Mouse (Mus musculus): ENCODE data around the gene Klhl25. TPM values are rescaled to one million over a fixed set of nuclear protein-coding genes. Genes with fewer than 3 reads are reported as not detected.
"Not testable (repeated sequence)": the region's sequence is repeated elsewhere in the genome, so short reads cannot be mapped to it uniquely, and the experiment has no call there.

Gene Klhl25
- polyA plus RNA-seq, 1 experiment = 18.2 TPM

- Histone ChIP-seq H3K36me3 (ENCODE audit: control insufficient read depth, insufficient read depth) (no peaks in the 10 kb centered on the region), H3ac (ENCODE audit: control insufficient read depth, insufficient read length, low read depth) (no peak overlapping the region), H3K79me2 (ENCODE audit: control insufficient read depth, insufficient read depth) (no peaks in the 10 kb centered on the region), H3K79me3 (ENCODE audit: low read depth) (no peaks in the 10 kb centered on the region), H3K27me3 (ENCODE audit: control insufficient read depth, insufficient read depth, insufficient read length) (no peaks in the 10 kb centered on the region), H3K4me3 (ENCODE audit: insufficient read depth, poor library complexity, severe bottlenecking) (no peak overlapping the region)
- TF ChIP-seq FOSL1 (IDR thresholded peaks at IDR 0.05; ENCODE audit: insufficient read depth, low read length, poor library complexity, severe bottlenecking) (no peak), MYOD1 (IDR thresholded peaks at IDR 0.05; ENCODE audit: control insufficient read depth, insufficient read length, low read depth) (no peak), MYOG (IDR thresholded peaks at IDR 0.05; ENCODE audit: control insufficient read depth, extremely low read depth, insufficient read length) (no peak), MAX (IDR thresholded peaks at IDR 0.05) (no peak), CEBPB (IDR thresholded peaks at IDR 0.05; ENCODE audit: low read depth) (no peak), USF1 (IDR thresholded peaks at IDR 0.05; ENCODE audit: low read depth) (no peak)
These were observed 17.7 kb upstream of the Klhl25 start for GRCm38 (mm10) chr7:75830251-75831060.

- not testable (repeated sequence) for H3K27me3 ChIP-seq (ENCODE audit: control insufficient read depth, insufficient read depth, insufficient read length); H3K79me2 ChIP-seq (ENCODE audit: control insufficient read depth, insufficient read depth); H3K79me3 ChIP-seq (ENCODE audit: low read depth); H3K36me3 ChIP-seq (ENCODE audit: control insufficient read depth, insufficient read depth); H3ac ChIP-seq (ENCODE audit: control insufficient read depth, insufficient read length, low read depth); H3K4me3 ChIP-seq (ENCODE audit: insufficient read depth, poor library complexity, severe bottlenecking)
These were observed 14.2 kb upstream of the Klhl25 start for GRCm38 (mm10) chr7:75833960-75834359.

- not testable (repeated sequence) for H3K79me3 ChIP-seq (ENCODE audit: low read depth); H3K27me3 ChIP-seq (ENCODE audit: control insufficient read depth, insufficient read depth, insufficient read length); H3K36me3 ChIP-seq (ENCODE audit: control insufficient read depth, insufficient read depth); H3K79me2 ChIP-seq (ENCODE audit: control insufficient read depth, insufficient read depth); H3ac ChIP-seq (ENCODE audit: control insufficient read depth, insufficient read length, low read depth); H3K4me3 ChIP-seq (ENCODE audit: insufficient read depth, poor library complexity, severe bottlenecking)
These were observed 13.0 kb upstream of the Klhl25 start for GRCm38 (mm10) chr7:75834932-75835631.

GRCm38 (mm10) chr7:75840071-75840470 is 8.0 kb upstream of the Klhl25 start:
- H3K36me3 ChIP-seq (ENCODE audit: control insufficient read depth, insufficient read depth) = no peaks in the 10 kb centered on the region
- no peaks in the 10 kb centered on the region for H3K27me3 ChIP-seq (ENCODE audit: control insufficient read depth, insufficient read depth, insufficient read length)
- H3K79me2 ChIP-seq (ENCODE audit: control insufficient read depth, insufficient read depth) = no peaks in the 10 kb centered on the region
- H3K4me3 ChIP-seq (ENCODE audit: insufficient read depth, poor library complexity, severe bottlenecking) = no peak overlapping the region
- no peaks in the 10 kb centered on the region for H3K79me3 ChIP-seq (ENCODE audit: low read depth)
- no peak overlapping the region for H3ac ChIP-seq (ENCODE audit: control insufficient read depth, insufficient read length, low read depth)
- TF ChIP-seq CEBPB (IDR thresholded peaks at IDR 0.05; ENCODE audit: low read depth) (no peak), FOSL1 (IDR thresholded peaks at IDR 0.05; ENCODE audit: insufficient read depth, low read length, poor library complexity, severe bottlenecking) (no peak), MAX (IDR thresholded peaks at IDR 0.05) (no peak), USF1 (IDR thresholded peaks at IDR 0.05; ENCODE audit: low read depth) (no peak)

- Histone ChIP-seq H3K27me3 (ENCODE audit: control insufficient read depth, insufficient read depth, insufficient read length) (no peaks in the 10 kb centered on the region), H3K79me2 (ENCODE audit: control insufficient read depth, insufficient read depth) (no peaks in the 10 kb centered on the region), H3K4me3 (ENCODE audit: insufficient read depth, poor library complexity, severe bottlenecking) (no peak overlapping the region), H3K36me3 (ENCODE audit: control insufficient read depth, insufficient read depth) (no peaks in the 10 kb centered on the region), H3K79me3 (ENCODE audit: low read depth) (no peaks in the 10 kb centered on the region), H3ac (ENCODE audit: control insufficient read depth, insufficient read length, low read depth) (no peak overlapping the region)
- TF ChIP-seq CTCF (IDR thresholded peaks at IDR 0.05; ENCODE audit: control insufficient read depth, insufficient read depth, insufficient read length) (no peak), CEBPB (IDR thresholded peaks at IDR 0.05; ENCODE audit: low read depth) (no peak), MYOD1 (IDR thresholded peaks at IDR 0.05; ENCODE audit: control insufficient read depth, insufficient read length, low read depth) (no peak), MYOG (IDR thresholded peaks at IDR 0.05; ENCODE audit: control insufficient read depth, extremely low read depth, insufficient read length) (no peak), USF1 (IDR thresholded peaks at IDR 0.05; ENCODE audit: low read depth) (no peak), MAX (IDR thresholded peaks at IDR 0.05) (no peak), FOSL1 (IDR thresholded peaks at IDR 0.05; ENCODE audit: insufficient read depth, low read length, poor library complexity, severe bottlenecking) (no peak)
These were observed 5.8 kb upstream of the Klhl25 start for GRCm38 (mm10) chr7:75842306-75842705.

- Histone ChIP-seq H3K27me3 (ENCODE audit: control insufficient read depth, insufficient read depth, insufficient read length) (no peaks in the 10 kb centered on the region), H3ac (ENCODE audit: control insufficient read depth, insufficient read length, low read depth) (no peak overlapping the region), H3K36me3 (ENCODE audit: control insufficient read depth, insufficient read depth) (no peaks in the 10 kb centered on the region), H3K79me3 (ENCODE audit: low read depth) (peaks cover 9% of the 10 kb centered on the region), H3K79me2 (ENCODE audit: control insufficient read depth, insufficient read depth) (peaks cover 17% of the 10 kb centered on the region), H3K4me3 (ENCODE audit: insufficient read depth, poor library complexity, severe bottlenecking) (no peak overlapping the region)
- no peak for TF ChIP-seq FOSL1 (IDR thresholded peaks at IDR 0.05; ENCODE audit: insufficient read depth, low read length, poor library complexity, severe bottlenecking)
- no peak for TF ChIP-seq MYOG (IDR thresholded peaks at IDR 0.05; ENCODE audit: control insufficient read depth, extremely low read depth, insufficient read length)
- no peak for TF ChIP-seq CEBPB (IDR thresholded peaks at IDR 0.05; ENCODE audit: low read depth)
- TF ChIP-seq CTCF (IDR thresholded peaks at IDR 0.05; ENCODE audit: control insufficient read depth, insufficient read depth, insufficient read length) = no peak
- no peak for TF ChIP-seq MYOD1 (IDR thresholded peaks at IDR 0.05; ENCODE audit: control insufficient read depth, insufficient read length, low read depth)
- no peak for TF ChIP-seq MAX (IDR thresholded peaks at IDR 0.05)
- no peak for TF ChIP-seq USF1 (IDR thresholded peaks at IDR 0.05; ENCODE audit: low read depth)
These were observed 2.2 kb upstream of the Klhl25 start for GRCm38 (mm10) chr7:75845936-75846335.

All from C2C12 (cell line).